Mouse (Mus musculus): Measurements from ENCODE around the gene Mphosph9.

Gene Mphosph9

DNA sequence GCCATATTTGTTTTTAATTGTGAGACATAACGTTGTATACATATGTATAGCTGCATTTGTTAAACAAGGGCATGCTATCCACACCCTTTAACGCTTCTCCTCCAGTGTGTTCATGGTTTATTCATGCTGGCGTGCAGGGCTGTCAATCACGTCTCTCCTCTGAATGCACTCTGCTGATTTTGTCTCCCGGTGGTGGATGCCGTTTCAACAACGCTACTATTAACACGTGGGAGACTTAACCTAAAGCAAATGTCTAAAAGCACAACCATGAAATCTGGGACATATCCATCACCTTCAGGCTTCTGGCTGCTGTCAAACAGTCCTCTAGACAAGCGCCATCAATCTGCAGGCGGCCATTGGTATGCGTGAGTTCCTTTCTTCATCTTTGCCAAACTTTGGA is 58.1 kb downstream of the Mphosph9 start:
- DNase-seq (ENCODE audit: extremely low spot score, low spot score), result no peak

DNA sequence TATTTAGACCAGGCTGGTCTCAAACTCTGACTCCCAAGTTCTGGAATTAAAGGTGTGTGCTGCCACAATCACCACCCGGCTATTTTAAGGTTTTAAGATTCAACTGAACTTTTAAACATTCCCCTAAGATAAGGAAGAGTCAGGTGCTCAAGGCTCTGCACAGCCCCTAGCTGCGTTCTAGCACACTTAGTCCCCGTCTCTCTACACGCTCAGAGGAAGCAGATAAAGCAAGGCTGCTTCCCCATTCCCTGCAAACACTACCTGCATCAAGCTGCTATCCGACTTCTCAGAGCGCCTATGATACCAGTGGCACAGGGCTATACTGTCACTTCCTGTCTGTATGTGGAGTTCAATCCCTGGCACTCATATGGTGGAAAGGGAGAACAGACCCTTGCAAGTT is 60.1 kb downstream of the Mphosph9 start:
- no peak for DNase-seq (ENCODE audit: extremely low spot score, low spot score)

DNA sequence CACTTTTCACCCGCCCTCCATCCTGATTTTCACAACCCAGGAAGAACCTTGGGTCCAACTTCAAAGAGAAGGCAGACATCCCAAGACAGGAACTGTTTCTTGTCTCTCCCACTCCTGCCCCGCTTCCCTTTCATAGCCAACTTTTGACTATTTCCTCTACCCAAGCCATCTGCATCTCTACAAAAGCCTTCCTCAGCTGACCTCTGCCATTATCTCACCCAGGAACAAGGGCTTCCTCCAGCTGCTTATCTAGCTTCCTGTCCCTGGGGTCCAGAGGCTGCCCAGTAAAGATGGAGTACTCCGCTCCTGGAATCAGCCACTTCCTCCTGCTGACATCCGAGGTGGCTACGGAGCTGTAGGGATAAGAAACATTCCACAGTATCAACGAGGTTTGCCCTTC is 61.0 kb downstream of the Mphosph9 start:
- no peak for DNase-seq (ENCODE audit: extremely low spot score, low spot score)

DNA sequence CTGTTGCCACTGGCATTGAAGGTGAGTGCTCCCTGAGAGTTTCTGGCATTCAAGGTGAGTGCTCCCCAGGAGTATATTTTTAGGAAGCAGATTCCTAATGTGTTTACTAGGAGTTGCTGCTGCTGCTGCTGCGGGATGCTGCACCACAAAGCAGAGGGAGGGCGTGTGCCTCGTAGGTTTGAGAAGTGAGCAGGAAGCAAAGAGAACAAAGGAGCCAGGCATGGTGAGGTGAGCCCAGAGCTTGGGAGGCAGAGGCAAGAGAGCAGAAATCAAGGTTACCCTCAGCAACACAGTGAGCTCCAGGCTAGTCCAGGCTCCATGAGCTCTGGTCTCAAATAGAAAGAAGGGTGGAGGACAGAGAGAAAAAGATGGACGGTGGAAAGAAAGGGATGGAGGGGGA is 64.5 kb downstream of the Mphosph9 start:
- no peak for DNase-seq (ENCODE audit: extremely low spot score, low spot score)

DNA sequence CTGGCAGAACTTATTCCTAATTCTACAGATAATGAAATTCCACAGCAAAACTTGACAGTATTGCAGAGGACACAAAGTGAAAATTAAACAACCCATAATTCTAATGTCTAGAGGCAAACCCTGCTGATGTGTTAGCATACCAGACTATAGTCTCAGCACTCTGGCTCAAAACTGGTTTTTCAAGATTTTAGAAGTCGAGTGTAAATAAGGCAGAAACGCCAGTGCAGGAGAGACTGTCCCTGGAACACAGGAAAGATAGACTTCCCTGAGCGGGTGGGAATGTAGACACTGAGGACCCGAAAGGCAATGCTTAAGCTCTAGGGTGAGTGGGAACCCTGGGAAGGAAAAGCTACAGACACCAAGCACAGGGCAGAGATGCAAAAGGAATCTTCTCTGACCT is 65.7 kb downstream of the Mphosph9 start:
- no peak for DNase-seq (ENCODE audit: extremely low spot score, low spot score)

DNA sequence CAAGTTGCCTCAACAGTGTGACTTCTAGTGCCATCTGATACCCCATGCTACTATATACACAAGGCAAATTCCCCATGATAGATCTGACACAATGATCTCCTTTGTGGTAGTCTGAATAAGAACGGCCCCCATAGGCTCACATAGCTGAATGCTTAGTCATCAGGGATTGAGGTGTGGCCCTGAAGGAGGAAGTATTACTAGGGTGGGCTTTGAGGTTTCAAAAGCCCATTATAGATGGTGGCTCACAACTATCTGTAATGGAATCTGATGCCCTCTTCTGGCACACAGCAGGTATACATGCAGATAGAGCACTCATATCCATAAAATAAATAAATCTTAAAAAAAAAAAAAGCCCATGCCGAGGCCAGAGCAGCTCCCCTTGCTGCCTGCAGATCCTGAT is 68.6 kb downstream of the Mphosph9 start:
- DNase-seq (ENCODE audit: extremely low spot score, low spot score), result no peak

DNA sequence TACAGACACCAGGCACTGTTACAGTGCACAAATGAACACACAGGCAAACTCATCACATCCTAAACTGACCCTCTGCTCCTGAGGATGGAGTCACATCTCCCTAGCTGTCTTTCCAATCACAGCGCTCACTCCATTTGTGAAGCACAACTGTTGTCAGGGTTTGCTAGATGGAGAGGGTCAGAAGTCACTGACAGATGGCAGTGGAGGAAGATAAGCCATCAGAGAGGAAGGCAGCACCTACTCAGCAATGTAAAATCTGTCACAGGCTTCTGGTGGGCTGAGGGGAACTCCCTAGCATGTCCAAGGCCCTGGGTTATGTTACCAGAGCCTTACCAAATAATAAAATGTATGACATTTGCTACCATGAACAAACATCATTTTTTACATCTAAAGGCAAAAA is 69.7 kb downstream of the Mphosph9 start:
- DNase-seq (ENCODE audit: extremely low spot score, low spot score), result no peak

DNA sequence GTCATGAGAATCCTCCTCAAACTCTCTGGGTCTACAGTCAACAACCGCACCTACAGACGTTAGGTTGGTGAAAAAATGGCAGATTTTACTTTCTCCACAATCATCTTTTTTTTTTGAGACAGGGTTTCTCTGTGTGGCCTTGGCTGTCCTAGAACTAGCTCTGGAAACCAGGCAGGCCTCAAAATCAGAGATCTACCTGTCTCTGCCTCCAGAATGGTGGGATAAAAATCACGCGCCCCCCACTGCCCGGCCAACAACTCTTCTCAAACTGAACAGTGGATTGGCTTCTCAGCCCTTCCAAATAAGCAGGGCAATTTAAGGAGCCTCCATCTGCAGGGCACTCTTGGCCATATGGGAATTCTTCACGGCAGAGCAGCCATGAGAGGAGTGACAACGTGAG is 72.6 kb downstream of the Mphosph9 start:
- no peak for DNase-seq (ENCODE audit: extremely low spot score, low spot score)

DNA sequence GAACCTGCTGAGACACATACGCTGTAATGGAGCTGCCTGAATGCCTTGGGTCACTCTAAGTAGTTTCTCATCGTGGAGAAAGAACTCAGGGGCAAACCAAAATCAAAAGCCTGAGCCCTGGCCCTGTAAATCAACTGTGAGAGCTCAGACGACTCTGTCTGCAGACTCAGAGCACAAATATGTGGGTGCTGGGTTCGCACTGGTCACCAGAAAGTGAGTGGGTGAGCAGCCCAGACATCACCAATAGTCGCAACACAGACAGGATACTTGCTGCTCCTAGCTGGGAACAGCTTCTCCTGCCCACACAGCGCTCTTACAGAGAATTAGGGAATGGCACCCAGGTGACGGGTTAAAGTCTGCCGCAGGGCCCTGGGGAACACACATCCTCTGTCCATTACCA is 74.2 kb downstream of the Mphosph9 start:
- no peak for DNase-seq (ENCODE audit: extremely low spot score, low spot score)

DNA sequence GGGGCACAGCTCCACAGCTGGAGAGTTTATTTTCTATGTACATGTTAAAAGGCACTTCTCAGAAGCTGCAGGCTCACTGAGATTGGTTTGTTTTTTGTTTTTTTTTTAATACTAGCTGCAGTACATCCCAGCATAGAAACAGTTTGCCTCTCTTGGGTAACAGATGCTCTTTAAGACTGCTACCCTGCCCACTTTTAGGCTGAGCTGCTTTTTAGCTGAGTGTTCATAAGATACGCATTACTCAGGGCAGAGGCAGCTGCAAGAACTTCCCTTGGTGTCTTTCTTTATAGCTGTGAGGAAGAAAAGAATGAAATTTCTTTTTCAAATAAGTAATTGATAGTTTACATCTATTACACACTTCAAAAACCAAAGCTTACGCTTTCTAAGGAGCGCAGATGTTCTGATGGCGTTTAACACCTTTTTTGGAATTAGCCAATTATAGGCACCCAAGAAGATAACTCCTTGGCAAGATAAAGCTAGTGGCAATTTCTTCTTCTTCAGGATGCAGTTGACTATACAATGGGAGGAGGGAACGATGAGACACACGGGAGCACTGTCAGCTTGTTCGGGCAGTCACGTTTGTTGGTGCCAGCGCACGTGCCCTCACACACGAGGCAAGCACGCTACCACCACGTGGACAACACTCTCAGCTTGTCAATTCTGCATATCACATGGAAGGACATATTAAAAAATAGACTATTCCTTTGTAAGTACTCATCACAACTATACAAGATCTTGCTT is 75.0 kb downstream of the Mphosph9 start:
- no peak for DNase-seq (ENCODE audit: extremely low spot score, low spot score)

DNA sequence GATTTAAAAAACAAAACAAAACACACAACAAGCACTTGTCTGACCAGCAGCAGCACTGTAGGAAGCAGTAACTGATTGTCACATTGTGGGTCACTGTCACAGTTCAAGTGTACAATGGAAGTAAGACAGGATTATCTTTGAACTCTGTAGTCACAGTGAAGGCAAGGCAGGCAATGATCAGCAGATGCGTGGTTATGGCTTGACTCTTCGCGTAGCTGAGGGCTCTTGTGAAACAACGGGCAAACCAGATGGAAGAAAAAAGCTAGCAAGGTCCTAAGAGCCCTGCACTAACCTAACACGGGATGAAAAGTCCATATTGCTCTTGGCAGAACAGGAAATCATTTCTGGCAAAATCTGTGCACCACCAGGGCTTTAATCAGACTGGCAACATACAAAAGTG is 76.7 kb downstream of the Mphosph9 start:
- no peak for DNase-seq (ENCODE audit: extremely low spot score, low spot score)

DNA sequence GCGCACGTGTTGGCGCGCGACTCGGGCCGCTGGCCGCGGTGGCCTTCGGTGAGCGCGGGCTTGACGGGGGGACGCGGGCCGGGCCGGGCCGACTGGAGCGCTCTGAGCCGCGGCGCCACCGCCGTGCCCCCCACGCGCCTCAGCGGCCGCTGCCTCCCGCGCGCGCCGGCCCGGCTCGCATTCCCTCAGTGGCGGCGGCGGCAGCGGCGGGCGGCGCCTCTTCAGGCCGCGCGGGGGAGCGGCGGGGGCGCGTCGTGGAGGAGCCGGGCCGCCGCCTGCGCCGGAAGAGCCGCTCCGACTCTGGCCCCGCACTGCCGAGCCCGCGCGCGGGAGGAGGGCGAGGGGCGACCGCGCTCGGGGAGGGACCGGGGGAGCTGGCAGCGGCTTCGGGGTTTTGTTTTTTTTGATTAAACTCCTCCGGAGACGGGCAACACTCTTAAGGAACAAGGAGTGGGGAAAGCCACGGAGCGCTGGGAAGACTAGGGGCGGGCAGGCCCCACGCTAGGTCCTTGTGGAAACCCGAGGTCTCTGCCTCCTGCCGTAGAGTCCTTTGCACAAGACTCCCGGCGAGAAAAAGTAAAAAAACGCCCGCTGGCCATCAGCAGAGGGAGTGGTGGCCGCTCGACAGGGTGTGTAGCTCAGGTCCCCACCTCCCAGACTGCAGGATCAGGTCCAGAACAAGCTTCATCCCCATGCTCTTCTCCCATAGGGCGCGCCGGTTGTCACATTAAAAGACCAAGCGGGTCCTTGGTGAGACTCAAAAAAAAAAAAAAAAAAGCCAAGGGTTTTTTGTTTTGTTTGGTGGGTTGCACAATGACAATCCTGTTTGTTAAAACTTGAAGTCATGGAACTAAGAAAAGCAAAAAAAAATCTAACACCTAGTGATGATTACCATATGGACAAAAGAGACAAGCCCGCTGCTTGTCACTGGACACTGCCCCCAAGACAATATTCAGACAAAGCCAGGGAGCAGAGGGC is 77.9 kb downstream of the Mphosph9 start, which contains the start of gene Pitpnm2:
Gene Pitpnm2 (minus strand): TSS at position 147 of the 978 bp plus-strand sequence.
- peak; percentile 63 for DNase-seq (ENCODE audit: extremely low spot score, low spot score)

DNA sequence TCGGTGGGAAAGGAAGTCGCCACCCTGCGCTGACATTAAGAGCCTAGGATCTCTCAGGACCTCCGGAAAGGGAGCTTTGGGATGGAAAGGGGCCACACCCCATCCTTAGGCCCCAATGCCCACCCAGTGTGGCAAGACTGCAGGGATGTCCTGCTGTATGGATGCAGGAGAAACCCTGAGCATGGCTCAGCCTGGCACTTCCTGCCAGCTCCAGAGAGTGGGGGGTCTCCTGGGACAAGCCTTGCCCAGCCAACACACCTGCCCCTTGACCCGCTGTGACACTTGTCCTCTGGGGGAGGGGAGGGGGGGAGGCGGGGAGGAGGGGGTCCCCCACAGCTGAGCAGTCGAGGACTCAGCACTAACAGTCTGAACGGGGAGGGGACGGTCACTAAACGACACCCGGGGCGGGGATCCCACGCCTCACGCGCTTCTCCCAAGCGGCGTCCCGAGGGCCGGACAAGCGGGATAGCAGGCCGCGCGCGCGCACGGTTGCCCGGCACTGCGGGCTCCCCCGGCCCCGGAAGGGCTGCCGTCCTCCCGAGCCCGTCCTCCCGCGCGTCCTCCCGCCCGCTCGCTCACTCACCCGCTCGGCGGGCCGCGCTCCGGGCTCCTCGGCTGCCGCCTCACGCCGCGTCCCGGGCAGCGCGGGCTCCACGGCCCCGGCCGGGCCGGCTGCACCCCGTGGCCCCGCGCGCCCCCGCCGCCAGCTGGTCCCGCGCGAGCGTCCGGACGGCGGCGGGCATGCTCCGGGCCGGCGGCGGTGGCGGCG is 78.7 kb downstream of the Mphosph9 start:
- DNase-seq (ENCODE audit: extremely low spot score, low spot score), result peak; percentile 66

DNA sequence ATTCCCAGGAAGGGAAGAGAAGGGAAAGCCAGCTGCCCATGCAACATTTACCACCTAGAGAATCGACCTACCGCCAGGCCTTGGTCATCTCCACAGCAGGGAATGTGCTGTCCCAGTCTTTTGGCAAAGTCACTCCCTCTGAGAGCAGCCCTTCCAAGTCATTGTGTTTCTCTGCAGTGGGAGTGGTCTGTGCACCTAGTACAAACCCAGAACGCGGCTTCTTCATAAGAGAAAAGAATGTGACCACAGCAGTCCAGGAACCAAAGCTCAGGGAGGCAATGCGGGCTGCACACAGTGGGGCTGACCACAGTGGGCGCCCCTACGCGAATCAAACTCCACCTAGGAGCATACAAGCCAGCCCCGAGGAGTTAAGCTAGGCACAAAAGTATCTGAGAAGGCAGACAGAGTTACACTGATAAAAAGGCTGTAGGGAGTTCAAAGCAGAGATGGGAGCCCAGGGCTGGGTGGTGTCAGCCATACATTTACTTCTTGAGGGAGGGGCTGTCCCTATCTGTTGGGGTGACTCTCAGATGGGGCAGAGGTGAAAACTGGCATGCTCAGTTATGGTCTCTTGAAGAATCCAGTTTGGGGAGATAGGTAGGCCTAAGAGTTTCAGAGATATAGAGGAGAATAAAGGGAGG is 79.7 kb downstream of the Mphosph9 start:
- DNase-seq (ENCODE audit: extremely low spot score, low spot score), result no peak

DNA sequence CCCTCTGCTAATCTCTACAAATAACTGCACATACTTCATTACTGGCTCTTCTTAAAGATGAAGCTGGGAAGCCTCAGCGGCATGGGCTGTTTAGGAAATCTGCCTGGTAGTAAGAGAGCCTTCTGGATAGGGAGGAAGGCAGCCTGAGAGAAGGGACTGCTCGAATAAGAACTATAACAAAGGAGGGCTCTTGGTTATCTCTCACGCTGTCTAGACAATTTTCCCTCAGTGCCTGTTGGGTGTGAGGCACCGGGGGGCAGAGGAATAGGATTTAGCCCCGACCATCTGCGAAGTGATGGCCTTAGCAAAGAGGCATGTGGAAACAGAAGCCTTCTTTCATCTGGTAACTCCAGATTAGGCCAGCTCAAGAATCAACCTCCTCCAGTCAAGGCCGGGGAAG is 80.5 kb downstream of the Mphosph9 start:
- DNase-seq (ENCODE audit: extremely low spot score, low spot score), result no peak

DNA sequence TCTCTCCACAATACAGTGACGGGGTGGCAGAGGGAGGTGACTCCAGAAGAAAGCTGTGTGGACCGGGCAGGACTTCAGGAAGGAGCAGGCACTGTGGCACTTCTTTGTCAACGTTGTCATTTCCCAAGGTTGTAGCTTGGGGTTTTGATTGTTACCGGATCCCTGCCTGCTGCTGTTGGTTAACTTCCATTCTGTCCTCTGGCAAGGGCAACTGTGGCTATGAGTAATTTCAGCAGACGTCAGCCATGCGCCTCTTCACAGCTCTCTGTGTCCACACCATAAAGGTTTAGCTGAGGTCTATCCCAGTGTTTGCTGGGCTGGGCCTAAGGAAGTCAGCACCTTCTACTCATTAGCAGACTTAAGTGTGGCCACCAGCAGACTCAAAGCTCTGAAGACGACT is 82.9 kb downstream of the Mphosph9 start:
- DNase-seq (ENCODE audit: extremely low spot score, low spot score), result no peak

DNA sequence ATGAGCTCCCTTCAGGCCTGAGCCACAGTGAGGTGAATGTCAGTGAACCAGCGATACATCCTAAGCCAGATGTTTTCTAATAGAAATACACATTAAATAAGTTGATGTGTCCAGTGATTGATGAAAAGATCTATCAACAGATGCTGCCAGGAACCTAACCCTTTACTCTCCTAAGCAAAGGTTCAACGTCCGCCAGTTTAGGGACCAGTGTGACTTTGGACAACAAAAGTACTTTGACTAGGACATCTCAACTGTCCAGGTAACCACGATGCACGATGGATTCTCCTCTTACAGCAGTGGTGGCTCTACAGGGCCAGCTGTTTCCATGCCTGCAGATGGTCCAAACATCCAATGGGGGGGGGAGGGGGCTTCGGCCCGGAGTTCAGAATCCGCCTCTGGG is 83.3 kb downstream of the Mphosph9 start:
- DNase-seq (ENCODE audit: extremely low spot score, low spot score), result no peak

DNA sequence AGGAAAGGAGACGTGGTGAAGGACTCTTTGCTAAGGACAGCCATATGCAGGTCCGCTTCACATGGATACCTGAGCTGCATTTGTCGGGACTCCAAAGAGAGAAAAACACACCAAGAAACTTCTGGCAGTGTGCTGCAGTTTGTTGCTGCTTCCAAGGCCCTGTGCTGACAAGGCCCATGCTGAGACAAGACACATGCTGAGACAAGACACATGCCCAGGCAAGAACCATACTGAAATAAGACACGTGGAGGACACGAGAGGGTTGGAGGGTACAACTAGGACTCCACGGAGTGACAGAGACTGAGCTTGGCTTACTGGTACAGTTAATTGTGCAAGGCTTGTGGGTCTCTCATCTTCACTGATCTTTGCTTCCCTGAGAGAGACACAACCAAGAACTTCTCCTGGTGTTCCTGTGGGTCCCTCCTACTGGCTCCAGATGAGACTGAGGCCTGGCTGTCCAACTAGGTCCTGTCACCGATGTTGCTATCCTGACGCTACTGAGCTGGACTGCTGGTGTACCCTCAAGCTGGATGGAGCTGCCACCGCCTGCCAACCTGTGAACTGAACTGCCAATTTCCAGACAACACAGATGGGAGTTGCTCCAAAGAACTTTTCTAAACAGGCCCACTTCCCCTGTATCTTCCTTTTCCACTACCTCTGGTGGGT is 84.4 kb downstream of the Mphosph9 start:
- no peak for DNase-seq (ENCODE audit: extremely low spot score, low spot score)

DNA sequence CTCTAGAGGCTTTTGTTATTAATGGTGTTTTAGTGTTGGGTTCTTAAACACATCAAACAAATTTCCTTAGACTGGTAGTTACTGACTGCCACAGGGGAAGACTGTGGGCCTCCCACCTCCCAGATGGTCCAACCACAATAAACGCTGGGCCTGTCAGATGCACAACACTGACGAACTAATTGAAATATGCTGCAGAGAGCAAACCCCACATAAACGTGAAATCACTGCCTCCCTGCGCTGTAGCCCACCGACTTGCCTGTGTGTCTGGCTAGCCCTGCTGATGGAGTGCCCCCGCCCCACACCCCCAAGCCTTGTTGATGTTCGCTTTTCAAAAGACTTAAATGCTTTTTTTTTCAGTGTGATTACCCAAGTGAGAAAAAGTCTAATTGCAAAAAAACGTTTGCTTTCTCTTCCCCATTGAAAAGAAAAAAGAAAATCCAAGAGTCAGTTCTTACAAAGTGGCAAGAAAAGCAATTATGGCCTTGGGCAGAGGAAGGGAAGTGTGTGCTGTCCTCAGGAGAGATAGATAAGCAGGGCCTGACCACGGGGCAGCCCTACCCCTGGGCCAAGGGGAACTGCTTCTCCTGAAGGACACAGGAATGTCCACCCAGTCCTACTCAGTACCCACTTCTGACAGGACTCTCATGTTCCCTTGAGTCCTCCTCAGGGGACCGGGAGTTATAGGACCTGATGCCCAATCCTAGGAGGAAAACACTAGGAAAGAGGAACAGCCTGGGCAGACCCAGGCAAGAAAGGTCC is 85.9 kb downstream of the Mphosph9 start:
- DNase-seq (ENCODE audit: extremely low spot score, low spot score), result no peak
